Mouse (Mus musculus): ENCODE data around the gene Rasgef1b. TPM values are rescaled to one million over a fixed set of nuclear protein-coding genes. Genes with fewer than 3 reads are reported as not detected.

Gene Rasgef1b
- polyA plus RNA-seq, 1 experiment from 2014 or later, result 8.8 TPM

DNA sequence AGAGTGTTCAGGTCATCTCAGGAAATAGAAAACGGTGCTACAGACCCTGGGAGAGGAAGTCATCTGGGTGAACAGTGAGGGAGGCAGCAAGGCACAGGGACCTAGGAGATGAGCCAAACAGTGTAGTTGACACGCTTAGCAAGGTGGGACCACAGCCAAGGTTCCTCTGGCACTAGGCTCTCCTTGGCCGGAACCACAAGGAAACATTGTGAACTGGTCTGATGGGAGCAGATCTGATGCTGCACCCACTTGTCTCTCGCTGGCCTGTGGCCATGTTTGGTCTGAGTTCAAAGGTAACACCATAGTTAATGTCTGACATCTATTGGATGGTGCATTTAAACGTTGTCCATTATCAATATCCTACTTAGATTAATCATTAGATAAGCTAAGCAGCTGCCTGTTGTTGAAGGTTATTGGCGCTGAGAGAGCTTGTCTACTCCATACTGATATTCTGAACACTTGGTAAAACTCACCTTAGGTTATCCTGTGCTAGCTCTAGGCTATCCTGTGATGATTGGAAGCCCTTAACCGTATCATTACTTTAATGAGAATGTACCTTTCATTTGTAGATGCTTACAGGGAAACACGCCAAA lies 380.5 kb downstream of the Rasgef1b start:
- no peak for ATAC-seq (ENCODE audit: low FRiP score, low TSS enrichment)
- H3K4me1 ChIP-seq (ENCODE audit: control insufficient read depth, insufficient read depth, low read length), result no peaks in the 10 kb centered on the region
- 81% methylated on average over 8 of the region's 8 CpGs for WGBS
- no peak overlapping the region for H3K9ac ChIP-seq (ENCODE audit: low read depth, low read length)
- no peak overlapping the region for H3K27ac ChIP-seq (ENCODE audit: low read depth, low read length)
- no peaks in the 10 kb centered on the region for H3K9me3 ChIP-seq (ENCODE audit: control insufficient read depth, low read length)
- no peaks in the 10 kb centered on the region for H3K36me3 ChIP-seq (ENCODE audit: control insufficient read depth, insufficient read depth, low read length)
- no peak overlapping the region for H3K4me3 ChIP-seq (ENCODE audit: low read length)
- H3K4me2 ChIP-seq (replicated peaks; ENCODE audit: low read depth, low read length), result no peak overlapping the region
- H3K27me3 ChIP-seq (ENCODE audit: control insufficient read depth, insufficient read depth, low read length), result no peaks in the 10 kb centered on the region

DNA sequence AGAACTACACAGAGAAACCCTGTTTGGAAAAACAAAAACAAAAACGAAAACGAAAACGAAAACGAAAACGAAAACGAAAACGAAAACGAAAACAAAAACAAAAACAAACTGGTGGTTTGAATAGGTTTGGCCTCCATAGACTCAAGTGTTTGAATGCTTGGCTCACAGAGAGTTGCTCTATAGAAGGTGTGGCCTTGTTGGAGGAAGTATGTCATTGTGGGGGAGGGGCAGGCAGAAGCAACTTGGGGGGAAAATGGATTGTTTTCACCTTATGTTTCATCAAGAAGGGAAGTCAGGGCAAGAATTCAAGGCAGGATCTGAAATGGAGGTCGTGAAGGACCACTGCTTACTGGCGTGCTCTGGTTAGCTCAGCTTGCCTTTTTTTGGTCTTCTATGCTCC lies 386.3 kb downstream of the Rasgef1b start:
- 97% methylated on average over 10 of the region's 10 CpGs for WGBS
- no peak overlapping the region for H3K9ac ChIP-seq (ENCODE audit: low read depth, low read length)

DNA sequence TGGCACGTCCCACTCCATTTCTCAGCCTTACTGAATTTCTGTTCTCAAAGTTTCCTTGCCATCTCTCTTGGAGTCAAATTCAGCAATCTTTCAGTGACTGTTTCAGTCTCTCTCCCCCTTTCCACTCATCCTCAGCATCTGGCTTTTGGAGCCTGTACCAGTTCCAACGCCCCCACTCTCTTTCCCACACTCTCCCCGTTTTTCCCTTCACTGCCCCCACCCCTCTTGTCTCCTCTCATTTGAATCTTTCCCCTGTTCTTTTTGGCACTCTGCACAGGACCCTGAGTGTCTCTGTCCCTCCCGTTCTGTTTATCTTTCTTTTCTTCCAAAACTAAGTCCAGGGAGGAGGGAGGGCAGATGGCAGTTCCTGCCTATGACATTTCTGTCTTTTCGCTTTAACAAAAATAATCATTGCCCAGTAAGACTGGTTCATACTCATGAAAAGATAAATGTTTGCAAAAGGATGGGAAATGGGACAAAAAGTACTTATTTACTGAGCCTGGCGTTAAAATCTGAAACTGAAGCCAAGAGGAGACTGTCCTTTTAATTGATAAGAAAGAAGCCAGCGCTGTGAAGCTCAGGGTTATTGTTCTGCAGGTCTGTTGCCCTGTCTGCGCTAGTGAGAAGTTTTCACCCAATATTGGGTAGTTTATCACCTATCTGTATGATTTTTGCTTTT lies 388.4 kb downstream of the Rasgef1b start:
- Histone ChIP-seq H3K4me1 (ENCODE audit: control insufficient read depth, insufficient read depth, low read length) (0 out of 2 replicates have a peak, but pooled peaks cover 3% of the 10 kb centered on the region), H3K4me2 (replicated peaks; ENCODE audit: low read depth, low read length) (no peak overlapping the region), H3K36me3 (ENCODE audit: control insufficient read depth, insufficient read depth, low read length) (no peaks in the 10 kb centered on the region), H3K27ac (ENCODE audit: low read depth, low read length) (0 out of 2 replicates have a peak overlapping the region, but pooled peaks have one; percentile 6), H3K9me3 (ENCODE audit: control insufficient read depth, low read length) (no peaks in the 10 kb centered on the region), H3K4me3 (ENCODE audit: low read length) (no peak overlapping the region), H3K27me3 (ENCODE audit: control insufficient read depth, insufficient read depth, low read length) (no peaks in the 10 kb centered on the region), H3K9ac (ENCODE audit: low read depth, low read length) (no peak overlapping the region)
- WGBS, result 65% methylated on average over 8 of the region's 8 CpGs
- ATAC-seq (ENCODE audit: low FRiP score, low TSS enrichment), result no peak

More for the DNA sequence above, 386.3 kb downstream of the Rasgef1b start:
- no peak for ATAC-seq (ENCODE audit: low FRiP score, low TSS enrichment)
- Histone ChIP-seq H3K27me3 (ENCODE audit: control insufficient read depth, insufficient read depth, low read length) (no peaks in the 10 kb centered on the region), H3K4me2 (replicated peaks; ENCODE audit: low read depth, low read length) (no peak overlapping the region), H3K36me3 (ENCODE audit: control insufficient read depth, insufficient read depth, low read length) (no peaks in the 10 kb centered on the region), H3K4me1 (ENCODE audit: control insufficient read depth, insufficient read depth, low read length) (0 out of 2 replicates have a peak, but pooled peaks cover 3% of the 10 kb centered on the region), H3K27ac (ENCODE audit: low read depth, low read length) (no peak overlapping the region), H3K9me3 (ENCODE audit: control insufficient read depth, low read length) (no peaks in the 10 kb centered on the region), H3K4me3 (ENCODE audit: low read length) (no peak overlapping the region)

DNA sequence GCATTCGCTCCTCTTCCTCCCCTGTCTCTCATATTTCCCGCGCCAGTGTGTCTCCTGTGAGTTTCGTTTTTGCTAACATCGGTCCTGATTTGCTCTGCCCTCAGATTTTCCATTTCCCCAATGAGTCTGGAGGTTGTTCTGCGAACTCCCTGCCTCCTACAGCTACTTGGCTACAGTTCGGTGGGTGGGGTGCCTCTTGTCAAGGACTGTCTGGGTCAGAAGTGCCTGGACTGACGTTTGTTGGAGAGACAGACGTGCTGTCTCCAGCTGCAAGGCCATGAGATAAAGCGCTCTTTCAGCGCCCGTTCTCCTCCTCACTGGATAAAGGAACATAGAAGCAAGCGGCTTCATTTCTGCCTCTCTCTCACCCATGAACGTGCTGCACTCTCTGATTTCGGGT lies 389.1 kb downstream of the Rasgef1b start:
- ATAC-seq (ENCODE audit: low FRiP score, low TSS enrichment), result no peak
- no peaks in the 10 kb centered on the region for H3K9me3 ChIP-seq (ENCODE audit: control insufficient read depth, low read length)
- no peak overlapping the region; the same call in 1 of the 2 replicates for H3K4me2 ChIP-seq (replicated peaks; ENCODE audit: low read depth, low read length)
- no peaks in the 10 kb centered on the region for H3K27me3 ChIP-seq (ENCODE audit: control insufficient read depth, insufficient read depth, low read length)
- H3K4me3 ChIP-seq (ENCODE audit: low read length), result no peak overlapping the region
- 0 out of 2 replicates have a peak, but pooled peaks cover 3% of the 10 kb centered on the region for H3K4me1 ChIP-seq (ENCODE audit: control insufficient read depth, insufficient read depth, low read length)
- 49% methylated on average over 15 of the region's 15 CpGs for WGBS
- H3K36me3 ChIP-seq (ENCODE audit: control insufficient read depth, insufficient read depth, low read length), result no peaks in the 10 kb centered on the region
- H3K27ac ChIP-seq (ENCODE audit: low read depth, low read length), result 0 out of 2 replicates have a peak overlapping the region, but pooled peaks have one; percentile 6
- no peak overlapping the region for H3K9ac ChIP-seq (ENCODE audit: low read depth, low read length)

DNA sequence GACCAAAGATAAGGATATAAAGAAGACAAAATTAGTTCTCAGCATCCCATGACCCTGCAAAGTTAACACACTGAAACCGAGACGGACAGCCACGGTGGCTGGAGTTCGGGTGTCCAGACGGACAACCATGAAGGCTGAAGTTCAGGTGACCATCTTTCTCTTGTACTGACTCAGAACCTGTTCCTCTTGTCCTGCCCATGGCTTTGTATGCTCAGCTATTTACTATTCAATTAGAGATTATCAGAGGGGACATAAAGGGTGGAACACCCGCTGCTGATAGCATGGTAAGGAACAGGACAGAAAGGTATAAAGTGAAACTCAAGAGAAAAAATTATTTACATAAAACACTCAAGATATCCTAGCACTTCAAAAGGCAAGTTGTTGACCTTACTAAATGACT lies 390.0 kb downstream of the Rasgef1b start:
- H3K27me3 ChIP-seq (ENCODE audit: control insufficient read depth, insufficient read depth, low read length), result no peaks in the 10 kb centered on the region
- H3K9ac ChIP-seq (ENCODE audit: low read depth, low read length), result no peak overlapping the region
- H3K27ac ChIP-seq (ENCODE audit: low read depth, low read length), result no peak overlapping the region
- H3K9me3 ChIP-seq (ENCODE audit: control insufficient read depth, low read length), result no peaks in the 10 kb centered on the region
- 0 out of 2 replicates have a peak, but pooled peaks cover 3% of the 10 kb centered on the region for H3K4me1 ChIP-seq (ENCODE audit: control insufficient read depth, insufficient read depth, low read length)
- H3K4me2 ChIP-seq (replicated peaks; ENCODE audit: low read depth, low read length), result no peak overlapping the region
- H3K4me3 ChIP-seq (ENCODE audit: low read length), result no peak overlapping the region
- ATAC-seq (ENCODE audit: low FRiP score, low TSS enrichment), result no peak
- WGBS, result 94% methylated on average over 6 of the region's 6 CpGs
- H3K36me3 ChIP-seq (ENCODE audit: control insufficient read depth, insufficient read depth, low read length), result no peaks in the 10 kb centered on the region

DNA sequence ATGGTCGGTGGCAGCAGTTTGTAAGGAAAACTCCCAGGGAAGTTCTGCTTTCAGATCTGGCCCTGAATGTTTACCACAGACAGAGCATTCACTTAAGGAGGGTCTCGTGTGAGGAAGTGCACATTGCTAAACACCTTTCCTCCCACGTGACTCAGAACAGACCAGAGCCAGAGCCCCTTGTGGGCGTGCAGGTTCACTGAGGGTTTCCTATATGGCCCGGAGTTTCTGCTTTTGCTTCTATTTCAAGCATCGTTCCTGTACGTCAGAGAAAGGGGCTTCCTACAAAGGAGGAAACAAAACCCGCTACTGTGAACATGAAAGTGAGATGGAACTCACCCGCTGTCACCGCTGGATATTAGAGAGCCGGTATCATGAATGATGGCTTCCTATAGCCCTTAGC lies 392.4 kb downstream of the Rasgef1b start:
- Histone ChIP-seq H3K9ac (ENCODE audit: low read depth, low read length) (no peak overlapping the region), H3K4me1 (ENCODE audit: control insufficient read depth, insufficient read depth, low read length) (0 out of 2 replicates have a peak, but pooled peaks cover 3% of the 10 kb centered on the region), H3K36me3 (ENCODE audit: control insufficient read depth, insufficient read depth, low read length) (no peaks in the 10 kb centered on the region), H3K9me3 (ENCODE audit: control insufficient read depth, low read length) (no peaks in the 10 kb centered on the region), H3K27me3 (ENCODE audit: control insufficient read depth, insufficient read depth, low read length) (no peaks in the 10 kb centered on the region), H3K4me3 (ENCODE audit: low read length) (no peak overlapping the region), H3K4me2 (replicated peaks; ENCODE audit: low read depth, low read length) (no peak overlapping the region), H3K27ac (ENCODE audit: low read depth, low read length) (no peak overlapping the region)
- WGBS, result 70% methylated on average over 11 of the region's 11 CpGs
- ATAC-seq (ENCODE audit: low FRiP score, low TSS enrichment), result no peak

DNA sequence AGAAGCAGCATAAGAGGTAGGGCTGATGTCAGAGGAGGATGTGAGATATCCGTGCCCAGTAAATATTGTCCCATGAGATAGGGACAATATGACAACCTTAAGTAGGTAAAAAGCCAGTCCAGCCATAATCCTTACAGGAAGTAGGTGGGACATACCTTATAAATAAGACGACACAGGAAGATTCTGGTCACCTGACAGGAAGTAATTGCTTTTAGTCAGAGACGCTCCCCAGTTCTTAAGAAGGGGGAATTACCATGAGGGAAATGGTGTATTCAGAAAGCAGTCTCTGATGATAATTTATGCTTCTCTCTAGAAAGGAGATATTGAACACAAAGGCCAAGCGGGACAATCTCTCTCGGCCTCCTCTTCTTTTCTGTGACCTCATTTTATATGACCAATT lies 394.8 kb downstream of the Rasgef1b start:
- Histone ChIP-seq H3K4me2 (replicated peaks; ENCODE audit: low read depth, low read length) (no peak overlapping the region), H3K36me3 (ENCODE audit: control insufficient read depth, insufficient read depth, low read length) (no peaks in the 10 kb centered on the region), H3K27me3 (ENCODE audit: control insufficient read depth, insufficient read depth, low read length) (no peaks in the 10 kb centered on the region), H3K27ac (ENCODE audit: low read depth, low read length) (no peak overlapping the region), H3K9ac (ENCODE audit: low read depth, low read length) (no peak overlapping the region), H3K9me3 (ENCODE audit: control insufficient read depth, low read length) (no peaks in the 10 kb centered on the region), H3K4me1 (ENCODE audit: control insufficient read depth, insufficient read depth, low read length) (no peaks in the 10 kb centered on the region), H3K4me3 (ENCODE audit: low read length) (no peak overlapping the region)
- no peak for ATAC-seq (ENCODE audit: low FRiP score, low TSS enrichment)
- 83% methylated on average over 5 of the region's 5 CpGs for WGBS

DNA sequence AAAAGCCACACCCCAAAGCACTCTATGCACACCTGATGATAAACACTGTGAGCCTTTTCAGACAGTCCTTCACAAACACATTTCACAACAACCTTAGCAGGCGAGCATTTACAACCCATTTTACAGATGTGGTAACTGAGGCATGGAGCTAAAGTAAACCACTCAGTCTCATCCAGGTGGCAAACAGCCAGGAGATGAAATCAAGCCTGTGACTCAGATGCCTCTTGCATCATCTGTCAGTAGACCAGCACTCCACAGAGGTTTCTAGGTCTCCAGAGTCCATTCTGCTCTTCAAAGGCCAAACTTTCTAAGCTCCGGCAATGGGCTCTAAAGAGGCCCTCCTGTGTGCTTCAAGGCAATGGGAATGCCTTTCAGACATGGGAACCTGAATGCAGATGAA lies 396.8 kb downstream of the Rasgef1b start:
- Histone ChIP-seq H3K27me3 (ENCODE audit: control insufficient read depth, insufficient read depth, low read length) (no peaks in the 10 kb centered on the region), H3K9me3 (ENCODE audit: control insufficient read depth, low read length) (no peaks in the 10 kb centered on the region), H3K27ac (ENCODE audit: low read depth, low read length) (no peak overlapping the region), H3K4me3 (ENCODE audit: low read length) (no peak overlapping the region), H3K9ac (ENCODE audit: low read depth, low read length) (no peak overlapping the region), H3K4me1 (ENCODE audit: control insufficient read depth, insufficient read depth, low read length) (no peaks in the 10 kb centered on the region), H3K4me2 (replicated peaks; ENCODE audit: low read depth, low read length) (no peak overlapping the region), H3K36me3 (ENCODE audit: control insufficient read depth, insufficient read depth, low read length) (no peaks in the 10 kb centered on the region)
- ATAC-seq (ENCODE audit: low FRiP score, low TSS enrichment), result no peak
- WGBS, result 94% methylated on average over 2 of the region's 2 CpGs

DNA sequence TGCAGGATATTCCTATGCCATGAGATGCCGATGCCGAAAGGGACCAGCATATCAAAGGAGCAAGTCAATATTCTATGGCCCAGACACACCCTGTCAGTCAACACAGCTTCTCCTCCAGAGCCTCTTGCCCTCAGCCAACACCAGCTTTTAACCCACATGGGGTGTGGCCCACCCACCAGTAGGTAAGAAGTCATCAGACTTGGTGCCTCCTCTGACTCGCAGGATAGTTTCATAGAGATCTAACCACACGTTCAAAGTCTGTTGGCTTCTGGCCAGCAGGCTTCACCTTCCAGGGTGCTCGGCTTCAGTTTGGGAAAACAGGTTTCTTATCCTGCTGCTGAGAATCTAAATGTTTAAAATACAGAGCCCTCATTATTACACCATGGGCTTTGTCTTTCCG lies 399.8 kb downstream of the Rasgef1b start:
- 78% methylated on average over 6 of the region's 6 CpGs for WGBS
- Histone ChIP-seq H3K4me3 (ENCODE audit: low read length) (no peak overlapping the region), H3K9ac (ENCODE audit: low read depth, low read length) (no peak overlapping the region), H3K9me3 (ENCODE audit: control insufficient read depth, low read length) (no peaks in the 10 kb centered on the region), H3K4me2 (replicated peaks; ENCODE audit: low read depth, low read length) (no peak overlapping the region), H3K36me3 (ENCODE audit: control insufficient read depth, insufficient read depth, low read length) (no peaks in the 10 kb centered on the region), H3K4me1 (ENCODE audit: control insufficient read depth, insufficient read depth, low read length) (no peaks in the 10 kb centered on the region), H3K27me3 (ENCODE audit: control insufficient read depth, insufficient read depth, low read length) (no peaks in the 10 kb centered on the region), H3K27ac (ENCODE audit: low read depth, low read length) (no peak overlapping the region)
- ATAC-seq (ENCODE audit: low FRiP score, low TSS enrichment), result no peak

All from kidney, embryonic 14.5 days (tissue).